Mouse (Mus musculus): ENCODE data around the gene Fut2.

- TF ChIP-seq GATA1 (IDR thresholded peaks at IDR 0.05; ENCODE audit: borderline replicate concordance, low read length), result no peak
- TF ChIP-seq FLI1 (IDR thresholded peaks at IDR 0.05; ENCODE audit: low read length), result no peak
Measured at GRCm38 (mm10) chr7:45666161-45666560, at the start of gene Fut2.
